Mouse (Mus musculus) ES-E14 (cell line): Measurements from ENCODE around the gene Tbcc. TPM values are rescaled to one million over a fixed set of nuclear protein-coding genes. Genes with fewer than 3 reads are reported as not detected.

Experiments
- DNase-seq: peaks from one replicate; pipeline ENCODE4 v3.0.0-alpha.2; 2013; ENCODE audit warnings: low read depth, low spot score
- H3K27ac ChIP-seq: 2 replicates; pipeline ENCODE4 v1.5.1; 2012; ENCODE audit warnings: low read depth, mild to moderate bottlenecking, low read length, moderate library complexity, mixed read lengths; ENCODE audit not compliant: poor library complexity, insufficient read depth, severe bottlenecking
- H3K36me3 ChIP-seq: 2 replicates; pipeline ENCODE4 v1.6.1; 2012; ENCODE audit warnings: mild to moderate bottlenecking, low read length, moderate library complexity, mixed read lengths; ENCODE audit not compliant: control insufficient read depth, poor library complexity, insufficient read depth, severe bottlenecking
- H3K4me1 ChIP-seq, 2 experiments: fragments of 150-350 bp in 1 of 2; sonication (generic) in 1 of 2; 2 replicates each; pipeline ENCODE4 v1.6.1; 2012; ENCODE audit warnings: low read length in 2 of 2, mild to moderate bottlenecking in 1 of 2, mixed read lengths in 1 of 2; ENCODE audit not compliant: control insufficient read depth in 2 of 2, insufficient read depth in 2 of 2, poor library complexity in 1 of 2
- H3K4me3 ChIP-seq, 2 experiments: fragments of 150-350 bp in 1 of 2; sonication (generic) in 1 of 2; 2 replicates each; pipeline ENCODE4 v1.5.1; 2012; ENCODE audit warnings: low read length in 2 of 2, low read depth in 1 of 2, mild to moderate bottlenecking in 1 of 2, mixed read lengths in 1 of 2; ENCODE audit not compliant: insufficient read depth in 1 of 2, poor library complexity in 1 of 2, severe bottlenecking in 1 of 2
- H3K9ac ChIP-seq: 2 replicates; pipeline ENCODE4 v1.6.1; 2012; ENCODE audit warnings: low read depth, mild to moderate bottlenecking, low read length, mixed read lengths; ENCODE audit not compliant: poor library complexity, insufficient read depth, severe bottlenecking
- H3K9me3 ChIP-seq: fragments of 150-350 bp; sonication (generic); 2 replicates; pipeline ENCODE4 v1.6.1; 2012; ENCODE audit warnings: low read depth, mild to moderate bottlenecking, low read length; ENCODE audit not compliant: control insufficient read depth, insufficient read depth
- CHD2 ChIP-seq: IDR thresholded peaks from 2 replicates; pipeline ENCODE4 v1.6.1; 2014; ENCODE audit warnings: mild to moderate bottlenecking, low read depth, low read length, inconsistent platforms
- HCFC1 ChIP-seq: IDR thresholded peaks from 2 replicates; pipeline ENCODE4 v1.6.1; 2012; ENCODE audit warnings: low read length, inconsistent platforms, borderline replicate concordance; ENCODE audit not compliant: insufficient read depth
- MAFK ChIP-seq: IDR thresholded peaks from 2 replicates; pipeline ENCODE4 v1.6.1; 2014; ENCODE audit warnings: mild to moderate bottlenecking, low read depth, low read length, inconsistent platforms; ENCODE audit not compliant: insufficient read depth
- ZC3H11A ChIP-seq: IDR thresholded peaks from 2 replicates; pipeline ENCODE4 v1.6.1; 2012; ENCODE audit warnings: low read depth, mild to moderate bottlenecking, inconsistent platforms, low read length, borderline replicate concordance
- ZNF384 ChIP-seq: IDR thresholded peaks from 2 replicates; pipeline ENCODE4 v1.6.1; 2012; ENCODE audit warnings: low read depth, low read length, inconsistent platforms
- in situ Hi-C, 2 experiments: fragments of 600-800 bp; cut with MboI; formaldehyde crosslinking; loops; one replicate each; pipeline ENCODE4 v1.15.1; 2025; ENCODE audit warnings: low sequenced_read_pairs in 2 of 2, inconsistent platforms in 1 of 2; ENCODE audit not compliant: unreplicated experiment in 2 of 2
- total RNA-seq: library from RNA; depleted of rRNA; stranded (reverse); fragments of 300-350 nt; gene quantifications from 2 replicates; pipeline ENCODE4 v1.2.3, GENCODE M21; 2012

Tbcc gene
- total RNA-seq, 1 experiment, result 30.0 TPM

DNA sequence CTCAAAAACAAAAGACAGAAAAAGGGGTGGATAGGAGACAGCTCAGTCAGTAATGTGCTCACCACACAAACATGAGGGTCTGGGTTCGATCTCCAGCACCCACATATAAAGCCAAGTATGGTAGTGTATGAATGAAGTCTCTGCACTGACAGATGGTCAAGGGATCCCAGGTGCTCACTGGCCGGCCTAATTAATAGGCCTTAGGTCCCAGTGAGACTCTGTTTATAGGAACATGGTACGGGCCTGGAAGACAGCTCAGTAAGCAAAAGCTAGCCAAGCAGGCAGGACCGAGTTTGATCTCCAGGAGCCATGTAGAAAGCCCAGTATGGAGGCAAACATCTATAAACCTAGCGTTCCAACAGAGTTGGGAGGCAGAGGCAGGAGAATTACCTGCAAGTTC lies 13.4 kb upstream of the Tbcc start:
- peaks cover 11 to 22% of the 10 kb centered on the region in 2 experiments for H3K4me1 ChIP-seq
- no peaks in the 10 kb centered on the region for H3K36me3 ChIP-seq
- no peak for DNase-seq
- H3K4me3 ChIP-seq, result no peak overlapping the region
- no peak overlapping the region for H3K27ac ChIP-seq
- in situ Hi-C loops, result no loop called here
- no peak overlapping the region for H3K9ac ChIP-seq
- no peak for TF ChIP-seq ZC3H11A
- TF ChIP-seq MAFK, result no peak
- TF ChIP-seq ZNF384, result no peak
- TF ChIP-seq CHD2, result no peak
- no peak for TF ChIP-seq HCFC1
- no peaks in the 10 kb centered on the region for H3K9me3 ChIP-seq

DNA sequence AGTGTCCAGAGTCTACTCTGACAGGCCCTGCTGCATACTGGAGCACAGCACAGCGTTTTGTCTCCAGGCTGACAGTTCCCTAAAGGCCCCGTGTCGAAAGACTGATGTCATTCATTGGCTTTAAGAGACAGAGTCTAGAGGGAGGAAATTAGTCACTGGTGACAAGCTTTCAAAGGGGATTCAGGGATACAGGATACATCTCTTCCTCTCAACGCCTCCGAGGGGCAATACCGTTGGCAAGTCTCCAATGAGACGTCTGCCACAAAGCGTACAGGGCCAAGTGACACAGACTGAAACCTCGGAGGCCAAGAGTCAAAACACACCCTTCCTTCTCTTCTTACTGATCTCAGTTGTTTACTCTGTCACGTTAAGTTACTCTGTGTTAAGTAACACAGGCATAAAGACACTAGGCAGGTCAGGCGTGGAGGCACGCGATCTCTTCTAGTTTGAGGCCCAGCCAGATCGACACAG lies 10.6 kb upstream of the Tbcc start:
- Histone ChIP-seq H3K36me3 (no peaks in the 10 kb centered on the region), H3K4me3 (no peak overlapping the region), H3K9ac (no peak overlapping the region), H3K27ac (no peak overlapping the region), H3K9me3 (no peaks in the 10 kb centered on the region), H3K4me1 (peaks cover 5 to 8% of the 10 kb centered on the region in 2 experiments; a peak in 2 of 4 replicates)
- in situ Hi-C loops, result no loop called here
- no peak for DNase-seq
- no peak for TF ChIP-seq HCFC1
- no peak for TF ChIP-seq ZC3H11A
- no peak for TF ChIP-seq CHD2
- no peak for TF ChIP-seq MAFK
- TF ChIP-seq ZNF384, result no peak

GRCm38 (mm10) chr17:46880322-46880721 lies 10.2 kb upstream of the Tbcc start:
- Histone ChIP-seq H3K9me3 (no peaks in the 10 kb centered on the region), H3K36me3 (no peaks in the 10 kb centered on the region), H3K9ac (no peak overlapping the region), H3K27ac (no peak overlapping the region), H3K4me3 (no peak overlapping the region), H3K4me1 (peaks cover 5 to 8% of the 10 kb centered on the region in 2 experiments; a peak in 2 of 4 replicates)
- in situ Hi-C loops, result no loop called here
- TF ChIP-seq HCFC1 (no peak), MAFK (no peak), ZNF384 (no peak), CHD2 (no peak), ZC3H11A (no peak)
- DNase-seq, result no peak

GRCm38 (mm10) chr17:46881728-46882127 lies 8.8 kb upstream of the Tbcc start:
- TF ChIP-seq ZNF384 (no peak), HCFC1 (no peak), ZC3H11A (no peak), CHD2 (no peak), MAFK (no peak)
- Histone ChIP-seq H3K4me1 (peaks cover 6 to 16% of the 10 kb centered on the region in 2 experiments; a peak in 3 of 4 replicates), H3K4me3 (no peak overlapping the region), H3K9ac (no peak overlapping the region), H3K36me3 (no peaks in the 10 kb centered on the region), H3K27ac (no peak overlapping the region), H3K9me3 (no peaks in the 10 kb centered on the region)
- DNase-seq, result no peak
- in situ Hi-C loops, result no loop called here
